Mouse (Mus musculus) thymus, postnatal 25 days (tissue): ENCODE results near the gene Otulinl.

Source experiments
- DNase-seq: peaks from one replicate; pipeline ENCODE4 v3.0.0; 2022

Gene Otulinl

DNA sequence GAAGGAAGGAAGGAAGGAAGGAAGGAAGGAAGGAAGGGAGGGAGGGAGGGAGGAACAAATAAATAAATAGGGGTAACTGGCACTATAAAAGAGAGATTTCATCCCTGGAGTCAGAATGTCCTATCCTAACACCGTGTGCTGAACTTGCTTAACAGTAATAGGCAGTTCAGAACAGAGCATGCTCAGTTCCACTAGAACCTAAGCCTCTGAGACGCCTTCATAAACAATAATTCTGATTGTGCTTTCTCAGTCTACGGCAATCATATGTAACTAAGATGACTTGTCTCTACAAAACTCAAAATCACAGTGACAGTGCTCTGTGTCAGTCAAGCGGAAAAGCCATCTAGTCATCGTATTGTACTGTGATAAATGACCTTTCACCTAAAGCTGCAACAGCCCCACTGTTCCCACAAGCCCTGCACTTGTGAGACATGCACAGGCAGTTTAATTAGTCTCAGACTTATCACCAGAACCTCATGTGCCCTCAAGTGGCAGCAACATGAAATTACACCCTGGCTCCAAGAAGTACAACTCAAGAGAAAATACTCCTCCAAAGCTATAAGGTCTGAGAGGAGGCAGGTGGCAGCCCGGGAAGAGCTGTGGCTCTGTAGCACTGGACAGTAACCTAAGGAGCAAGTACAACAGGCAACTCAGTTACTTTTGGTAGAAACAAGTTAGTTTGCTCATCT is 68.7 kb downstream of the Otulinl start:
- DNase-seq = peak; percentile 65

GRCm38 (mm10) chr15:27609554-27609953 is 71.8 kb downstream of the Otulinl start:
- no peak for DNase-seq

- no peak for DNase-seq
Observed at GRCm38 (mm10) chr15:27605252-27605651, 76.1 kb downstream of the Otulinl start.
